Mouse (Mus musculus) frontal cortex, postnatal 14 days (tissue): Measurements from ENCODE around the gene Sfpq.
"Not testable (repeated sequence)": the region's sequence is repeated elsewhere in the genome, so short reads cannot be mapped to it uniquely, and the experiment has no call there.

ENCODE experiments used
- DNase-seq, 2 experiments: peaks; one replicate each; pipeline ENCODE4 v3.0.0; 2022; ENCODE audit warnings: low spot score in 2 of 2

Gene Sfpq

GRCm38 (mm10) chr4:127021151-127021945 is at the start of gene Sfpq:
TSS of gene Sfpq (plus strand) at chr4:127021324.
- DNase-seq, result peak; percentile 98 to 100

- DNase-seq, result no peak
Measured at GRCm38 (mm10) chr4:126977467-126977866, 43.7 kb upstream of the Sfpq start.

DNA sequence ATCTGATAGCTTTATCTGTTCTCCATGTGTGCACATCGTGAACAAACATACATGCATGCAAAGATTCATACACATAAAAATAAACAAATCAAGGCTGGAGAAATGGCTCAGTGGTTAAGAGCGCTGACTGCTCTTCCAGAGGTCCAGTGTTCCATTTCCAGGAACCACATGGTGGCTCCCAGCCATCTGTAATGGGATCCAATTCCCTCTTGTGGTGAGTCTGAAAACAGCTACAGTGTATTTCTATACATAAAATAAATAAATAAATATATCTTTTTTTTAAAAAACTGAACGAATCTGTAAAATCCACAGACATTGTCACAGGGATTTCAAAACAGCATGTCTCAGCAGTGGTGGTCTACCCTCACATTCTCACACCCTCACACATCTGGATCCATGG is 42.4 kb upstream of the Sfpq start:
- DNase-seq, result no peak

GRCm38 (mm10) chr4:126983321-126983720 is 37.8 kb upstream of the Sfpq start:
- DNase-seq, result no peak

DNA sequence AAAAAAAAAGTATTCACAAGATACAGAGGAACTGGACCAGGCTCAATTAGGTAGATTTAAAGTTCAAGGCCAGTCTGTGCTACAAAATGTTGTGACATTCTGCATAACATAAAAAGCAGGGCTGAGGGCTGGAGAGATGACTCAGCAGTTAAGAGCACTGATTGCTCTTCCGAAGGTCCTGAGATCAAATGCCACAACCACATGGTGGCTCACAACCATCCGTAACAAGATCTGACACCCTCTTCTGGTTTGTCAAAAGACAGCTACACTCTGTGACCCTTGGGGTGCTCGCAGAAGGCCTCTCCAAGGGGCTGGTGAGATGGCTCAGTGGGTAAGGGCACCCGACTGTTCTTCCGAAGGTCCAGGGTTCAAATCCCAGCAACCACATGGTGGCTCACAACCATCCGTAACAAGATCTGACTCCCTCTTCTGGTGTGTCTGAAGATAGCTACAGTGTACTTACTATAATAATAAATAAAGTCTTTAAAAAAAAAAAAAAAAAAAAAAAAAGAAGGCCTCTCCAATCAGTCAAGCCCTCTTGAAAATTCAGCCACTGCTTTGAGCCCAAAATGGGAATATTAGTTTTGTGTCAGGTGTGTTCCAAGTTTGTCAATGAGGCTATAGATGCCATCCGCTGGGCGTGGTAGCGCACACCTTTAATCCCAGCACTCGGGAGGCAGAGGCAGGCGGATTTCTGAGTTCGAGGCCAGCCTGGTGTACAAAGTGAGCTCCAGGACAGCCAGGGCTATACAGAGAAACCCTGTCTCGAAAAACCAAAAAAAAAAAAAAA is 37.2 kb upstream of the Sfpq start:
- not testable (repeated sequence) for DNase-seq

DNA sequence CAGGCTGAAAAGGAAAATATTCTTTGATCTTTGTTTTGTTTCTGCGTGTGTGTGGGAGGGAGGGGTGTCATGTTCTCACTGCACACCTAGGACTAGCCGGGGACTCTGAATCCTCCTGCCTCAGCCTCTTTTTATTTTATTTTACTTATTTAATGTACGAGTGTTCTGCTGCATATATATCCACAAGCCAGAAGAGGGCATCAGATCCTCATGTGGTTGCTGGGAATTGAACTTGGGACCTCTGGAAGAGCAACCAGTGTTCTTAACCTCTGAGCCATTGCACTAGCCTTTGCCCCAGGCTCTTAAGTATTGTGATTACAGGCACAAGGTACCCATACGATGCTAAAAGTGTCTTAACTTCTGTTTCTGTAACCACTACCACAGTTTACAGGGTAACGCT is 34.4 kb upstream of the Sfpq start:
- DNase-seq, result no peak

GRCm38 (mm10) chr4:126988503-126988902 is 32.6 kb upstream of the Sfpq start:
- DNase-seq, result no peak

DNA sequence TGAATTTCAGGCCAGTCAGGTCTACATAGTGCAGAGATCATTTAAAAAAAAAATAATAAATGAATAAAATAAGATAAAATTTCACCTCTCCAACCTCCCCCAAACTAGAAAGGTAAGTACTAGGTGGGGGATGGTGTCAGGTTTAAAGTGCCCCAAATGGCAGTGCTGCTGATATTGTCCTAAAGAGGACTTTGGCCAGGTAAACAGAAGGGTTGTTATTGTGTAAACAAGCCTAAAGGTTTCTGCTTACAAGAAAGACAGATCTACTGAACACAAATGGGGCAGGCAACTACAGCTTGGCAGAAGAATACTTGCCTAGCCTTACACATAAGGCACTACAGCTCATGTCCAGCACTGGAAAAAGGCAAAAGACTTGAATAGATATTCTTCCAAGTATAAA is 30.6 kb upstream of the Sfpq start:
- DNase-seq, result no peak

- DNase-seq, result no peak
Measured at GRCm38 (mm10) chr4:126992356-126992755, 28.8 kb upstream of the Sfpq start.

DNA sequence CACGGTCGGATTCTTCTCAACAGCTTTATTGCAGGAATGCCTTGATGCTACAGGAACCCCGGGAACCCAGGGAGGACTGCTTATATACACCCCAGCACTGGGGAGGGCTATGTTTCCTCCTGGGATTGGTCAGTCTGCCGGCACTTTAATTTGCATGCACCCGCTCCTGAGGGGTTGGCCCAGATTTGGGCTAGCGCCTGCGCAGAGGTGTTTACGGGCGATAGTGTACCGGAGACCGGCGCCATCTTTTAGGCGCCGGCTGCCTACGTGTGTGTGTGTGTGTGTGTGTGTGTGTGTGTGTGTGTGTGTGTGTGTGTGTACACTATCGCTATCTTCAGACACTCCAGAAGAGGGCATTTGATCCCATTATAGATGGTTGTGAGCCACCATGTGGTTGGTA is 21.8 kb upstream of the Sfpq start:
- DNase-seq, result not testable (repeated sequence)

GRCm38 (mm10) chr4:127000601-127001105 is 20.5 kb upstream of the Sfpq start:
- no peak for DNase-seq

DNA sequence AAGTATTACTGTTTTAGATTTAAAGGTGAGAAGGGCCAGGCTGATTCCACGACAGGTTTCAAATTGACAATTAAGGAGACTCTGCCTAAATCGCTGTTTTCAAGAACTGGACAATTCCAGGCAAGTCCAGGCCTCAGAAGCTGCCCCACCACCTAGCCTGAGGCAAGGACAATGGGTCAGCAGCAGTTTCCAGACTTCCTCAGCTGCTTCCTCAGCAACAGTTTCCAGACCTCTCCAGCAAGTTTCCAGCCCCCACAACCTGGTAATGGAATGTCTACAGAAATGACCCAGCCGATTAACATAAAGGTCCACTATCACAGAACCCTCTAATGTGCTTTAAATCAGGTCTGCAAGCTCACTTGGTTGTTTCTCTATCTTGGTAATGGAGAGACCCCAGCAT is 16.7 kb upstream of the Sfpq start:
- no peak for DNase-seq

DNA sequence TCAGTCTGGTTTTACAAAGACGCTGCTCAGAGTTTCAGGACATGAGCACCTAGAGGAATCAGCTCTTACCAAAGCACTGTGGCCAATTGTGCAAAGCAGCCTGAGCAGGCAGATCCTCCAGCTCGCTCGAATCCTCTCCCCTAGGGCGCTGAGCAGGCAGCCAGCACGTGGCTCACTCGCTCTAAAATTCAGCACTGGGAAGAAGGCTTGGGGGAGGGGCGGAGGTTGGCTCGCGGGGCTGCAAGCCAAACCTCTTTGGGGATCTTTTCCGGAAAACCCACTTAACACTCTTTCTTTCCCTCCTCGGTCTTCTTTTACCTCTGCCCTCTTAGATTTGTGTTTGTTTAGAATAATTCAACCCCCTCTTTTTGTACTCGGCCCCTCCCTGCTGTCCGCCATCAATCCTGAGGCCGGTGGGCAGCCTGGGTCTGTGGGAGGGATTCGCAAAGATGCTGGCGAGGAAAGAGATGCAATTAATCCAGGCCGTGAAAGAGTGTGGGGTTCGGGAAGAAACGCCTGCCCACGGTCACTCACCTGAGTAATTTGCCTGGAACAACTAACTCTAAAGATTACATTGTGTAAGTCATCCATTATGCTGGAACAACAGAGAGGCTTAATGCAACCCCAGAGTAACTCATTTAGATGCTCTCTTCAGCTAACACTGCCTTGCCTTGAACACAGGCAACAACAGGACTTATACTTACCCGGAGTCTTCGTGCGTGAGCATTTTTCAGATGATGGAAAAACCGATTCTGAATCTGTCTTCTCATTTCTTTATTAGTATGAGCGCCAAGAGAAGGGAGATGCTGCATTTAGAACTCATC is 15.8 kb upstream of the Sfpq start:
- peak; percentile 40 to 57 for DNase-seq

- peak; percentile 70 to 81 for DNase-seq
Measured at GRCm38 (mm10) chr4:127015294-127015993, 5.7 kb upstream of the Sfpq start.

DNA sequence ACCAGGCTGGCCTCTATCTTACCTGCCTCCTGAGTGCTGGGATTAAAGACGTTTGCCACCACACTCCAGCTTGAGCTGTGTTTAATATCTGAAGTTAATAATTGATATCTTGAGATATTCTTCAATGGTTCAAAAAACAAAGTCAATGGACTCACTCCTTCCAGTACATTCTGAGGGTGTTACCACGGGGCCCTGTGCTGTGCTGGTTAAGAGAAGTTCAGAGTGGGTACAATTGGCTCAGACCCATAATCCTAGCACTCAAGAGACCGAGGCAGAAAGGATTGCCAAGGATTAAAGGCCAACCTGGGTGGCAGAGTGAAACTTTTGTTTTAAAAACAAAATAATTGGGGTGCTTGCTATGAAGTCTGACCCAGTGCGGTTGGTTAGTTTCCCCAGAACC is 4.8 kb upstream of the Sfpq start:
- DNase-seq, result no peak

DNA sequence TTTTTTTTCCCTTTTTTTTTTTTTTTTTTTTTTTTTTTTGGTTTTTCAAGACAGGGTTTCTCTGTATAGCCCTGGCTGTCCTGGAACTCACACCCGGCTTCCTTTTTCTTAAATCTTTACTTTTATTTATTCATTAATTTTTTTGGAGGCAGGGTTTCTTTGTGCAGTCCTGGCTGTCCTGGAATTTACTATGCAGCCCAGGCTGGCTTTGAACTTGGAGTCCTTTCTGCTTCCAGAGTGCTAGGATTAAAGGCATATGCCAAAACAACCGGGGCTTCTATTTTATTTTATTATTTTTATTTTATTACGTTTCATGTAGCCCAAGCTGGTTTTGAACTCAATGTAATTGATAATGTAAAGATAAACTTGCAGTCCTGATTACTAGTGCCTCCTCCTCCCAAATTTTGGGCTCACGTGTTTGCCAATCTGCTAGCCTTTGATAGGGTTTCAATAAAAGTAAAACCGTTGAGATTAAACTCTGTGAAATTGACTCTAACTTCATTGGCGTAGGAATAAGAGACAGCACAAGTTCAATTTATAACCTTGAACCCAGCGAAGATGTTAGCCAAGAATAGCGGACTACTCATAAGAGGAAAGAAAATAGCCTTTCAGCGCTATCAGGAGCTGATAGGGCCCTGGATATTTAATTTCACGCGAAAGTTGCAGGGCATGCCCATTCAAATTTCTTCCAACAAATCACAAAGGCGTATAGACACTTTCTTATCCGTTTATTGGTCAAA is 543 bp upstream of the Sfpq start:
- DNase-seq, result no peak

DNA sequence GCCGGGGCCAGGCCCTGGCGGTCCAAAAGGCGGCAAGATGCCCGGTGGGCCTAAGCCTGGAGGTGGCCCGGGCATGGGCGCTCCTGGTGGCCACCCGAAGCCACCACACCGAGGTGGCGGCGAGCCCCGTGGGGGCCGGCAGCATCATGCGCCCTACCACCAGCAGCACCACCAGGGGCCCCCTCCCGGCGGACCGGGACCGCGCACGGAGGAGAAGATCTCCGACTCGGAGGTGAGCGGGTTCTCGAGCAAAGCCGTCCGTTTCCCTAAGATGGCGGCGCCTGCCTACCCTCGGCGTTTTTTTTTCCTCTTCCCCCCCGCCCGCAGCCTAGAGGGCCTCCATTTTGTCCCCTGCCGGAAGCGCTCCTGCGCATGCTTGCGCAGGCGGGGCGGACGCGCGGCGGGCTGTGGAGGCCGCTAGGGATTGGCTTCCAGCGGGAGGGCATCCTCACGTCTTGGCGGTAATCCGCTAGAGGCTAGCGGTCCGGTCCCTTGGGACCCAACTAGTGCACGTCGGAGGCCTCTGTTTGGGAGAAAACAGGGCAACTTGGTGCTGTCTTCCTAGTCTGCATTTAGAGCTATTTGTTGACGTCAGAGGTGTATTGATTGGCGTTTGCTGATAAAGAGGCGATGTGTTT is 984 bp downstream of the Sfpq start:
- DNase-seq, result peak; percentile 74 to 79

- no peak for DNase-seq
Measured at GRCm38 (mm10) chr4:127023201-127023600, 2.1 kb downstream of the Sfpq start.

DNA sequence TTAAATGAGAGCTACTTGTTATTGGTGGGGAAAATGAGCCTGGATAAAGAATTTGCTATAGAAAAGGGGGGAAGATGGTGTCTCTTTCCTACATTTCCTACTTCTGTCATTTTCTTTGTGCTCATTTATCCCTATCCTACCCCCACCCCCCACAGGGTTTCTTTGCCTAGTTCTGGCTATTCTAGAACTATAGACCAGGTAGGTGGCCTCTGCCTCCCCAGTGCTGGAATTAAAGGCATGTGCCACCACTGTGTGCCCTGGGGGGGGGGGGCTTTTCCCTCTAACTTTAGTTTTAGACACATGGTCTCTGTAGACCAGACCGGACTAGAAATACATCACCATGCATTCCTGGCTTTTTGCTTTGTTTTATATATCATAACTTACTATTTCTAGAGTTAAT is 3.1 kb downstream of the Sfpq start:
- DNase-seq, result no peak

GRCm38 (mm10) chr4:127026826-127027225 is 5.7 kb downstream of the Sfpq start:
- no peak for DNase-seq
